Mouse (Mus musculus): ENCODE data around the gene Icmt. TPM values are rescaled to one million over a fixed set of nuclear protein-coding genes. Genes with fewer than 3 reads are reported as not detected.

The Icmt gene
- 10 to 100 TPM; 19.3 to 27.2 (median 21.6) TPM for total RNA-seq (2022)

- DNase-seq (ENCODE audit: low spot score in 2 of 2): peak; percentile 98 to 100
These were observed at the start of gene Icmt for GRCm38 (mm10) chr4:152296874-152297861. TSS of gene Icmt (plus strand) at chr4:152297227.

GRCm38 (mm10) chr4:152250615-152251014, 46.4 kb upstream of the Icmt start:
- DNase-seq (ENCODE audit: low spot score in 2 of 2): no peak

GRCm38 (mm10) chr4:152253183-152253759, 43.8 kb upstream of the Icmt start:
- DNase-seq (ENCODE audit: low spot score in 2 of 2): no peak

GRCm38 (mm10) chr4:152257070-152257469, 40.0 kb upstream of the Icmt start:
- peak; percentile 65 to 73 for DNase-seq (ENCODE audit: low spot score in 2 of 2)

- no peak for DNase-seq (ENCODE audit: low spot score in 2 of 2)
These were observed 36.6 kb upstream of the Icmt start for GRCm38 (mm10) chr4:152260451-152260850.

GRCm38 (mm10) chr4:152262187-152262586, 34.8 kb upstream of the Icmt start:
- DNase-seq (ENCODE audit: low spot score in 2 of 2): peak in 1 of 2 experiments; percentile 63

- DNase-seq (ENCODE audit: low spot score in 2 of 2): no peak
These were observed 33.9 kb upstream of the Icmt start for GRCm38 (mm10) chr4:152263089-152263488.

- DNase-seq (ENCODE audit: low spot score in 2 of 2): no peak
These were observed 33.4 kb upstream of the Icmt start for GRCm38 (mm10) chr4:152263512-152264176.

- DNase-seq (ENCODE audit: low spot score in 2 of 2): no peak
These were observed 32.9 kb upstream of the Icmt start for GRCm38 (mm10) chr4:152264177-152264530.

- no peak for DNase-seq (ENCODE audit: low spot score in 2 of 2)
These were observed 32.0 kb upstream of the Icmt start for GRCm38 (mm10) chr4:152264867-152265568.

GRCm38 (mm10) chr4:152265791-152266190, 31.2 kb upstream of the Icmt start:
- DNase-seq (ENCODE audit: low spot score in 2 of 2): no peak

GRCm38 (mm10) chr4:152266236-152266895, 30.7 kb upstream of the Icmt start:
- DNase-seq (ENCODE audit: low spot score in 2 of 2): peak; percentile 51 to 76

- DNase-seq (ENCODE audit: low spot score in 2 of 2): peak; percentile 63 to 75
These were observed 29.2 kb upstream of the Icmt start for GRCm38 (mm10) chr4:152267748-152268369.

GRCm38 (mm10) chr4:152269967-152270366, 27.1 kb upstream of the Icmt start:
- no peak for DNase-seq (ENCODE audit: low spot score in 2 of 2)

GRCm38 (mm10) chr4:152270599-152270998, 26.4 kb upstream of the Icmt start:
- no peak for DNase-seq (ENCODE audit: low spot score in 2 of 2)

- DNase-seq (ENCODE audit: low spot score in 2 of 2): no peak
These were observed 25.7 kb upstream of the Icmt start for GRCm38 (mm10) chr4:152271334-152271733.

GRCm38 (mm10) chr4:152272006-152272405, 25.0 kb upstream of the Icmt start:
- DNase-seq (ENCODE audit: low spot score in 2 of 2): no peak

- DNase-seq (ENCODE audit: low spot score in 2 of 2): peak; percentile 62 to 76
These were observed 24.5 kb upstream of the Icmt start for GRCm38 (mm10) chr4:152272449-152273049.

GRCm38 (mm10) chr4:152273191-152273590, 23.8 kb upstream of the Icmt start:
- DNase-seq (ENCODE audit: low spot score in 2 of 2): no peak

Measured in gastrocnemius, adult 8-10 months (tissue).